Mouse (Mus musculus) heart, postnatal 0 days (tissue): ENCODE results near the gene Sec11a.

Experiments used
- CTCF ChIP-seq: IDR thresholded peaks from 2 replicates; pipeline ENCODE4 v1.5.1; 2016; ENCODE audit warnings: antibody characterized with exemption, control low read depth, low read depth
- EP300 ChIP-seq: IDR thresholded peaks from 2 replicates; pipeline ENCODE4 v1.6.1; 2016; ENCODE audit warnings: antibody characterized with exemption, low read depth

- TF ChIP-seq CTCF (no peak), EP300 (no peak)
Observed at GRCm38 (mm10) chr7:80959003-80959402, 11.4 kb upstream of the Sec11a start.
